ENCODE assay signal across 12 mouse cellular contexts in genomic region chr11:20142516-20142915, GRCm38 (mm10).
"Had no signal": no experiment of that assay in that cellular context is flagged by ENCODE, and none has a peak within 500 bp of the region (broad histone marks: within the 10 kb centered on the region; RNA-seq: fewer than 3 reads in every experiment).

No protein-coding gene starts in this region.

- H3K27ac ChIP-seq: left cerebral cortex, adult 2 months; limb, embryonic 15.5 days; liver, embryonic 12.5 days; lung, embryonic 15.5 days; midbrain, embryonic 10.5 days; neural tube, embryonic 13.5 days; stomach, postnatal 0 days had no signal

- H3K9ac ChIP-seq: limb, embryonic 15.5 days; liver, embryonic 12.5 days; lung, embryonic 15.5 days; neural tube, embryonic 13.5 days had no signal

- DNase-seq: kidney, adult 8-10 months; kidney, postnatal 36 days; thymus, postnatal 4 days had no signal

- H3K36me3 ChIP-seq: limb, embryonic 15.5 days; liver, embryonic 12.5 days; lung, embryonic 15.5 days; midbrain, embryonic 10.5 days; neural tube, embryonic 13.5 days had no signal

- H3K27me3 ChIP-seq: limb, embryonic 15.5 days; liver, embryonic 12.5 days; lung, embryonic 15.5 days; neural tube, embryonic 13.5 days had no signal

- ATAC-seq: intestine, postnatal 0 days; liver, embryonic 12.5 days; midbrain, embryonic 16.5 days had no signal

- H3K9me3 ChIP-seq: limb, embryonic 15.5 days; liver, embryonic 12.5 days; lung, embryonic 15.5 days; midbrain, embryonic 10.5 days; neural tube, embryonic 13.5 days had no signal

- H3K4me3 ChIP-seq: left cerebral cortex, adult 2 months; limb, embryonic 15.5 days; liver, embryonic 12.5 days; lung, embryonic 15.5 days; midbrain, embryonic 10.5 days; neural tube, embryonic 13.5 days had no signal

- H3K4me2 ChIP-seq: limb, embryonic 15.5 days; liver, embryonic 12.5 days; lung, embryonic 15.5 days; neural tube, embryonic 13.5 days had no signal

- H3K4me1 ChIP-seq: limb, embryonic 15.5 days; liver, embryonic 12.5 days; lung, embryonic 15.5 days; neural tube, embryonic 13.5 days had no signal
